Mouse (Mus musculus) liver, embryonic 15.5 days (tissue): ENCODE data around the gene Dscam. TPM values are rescaled to one million over a fixed set of nuclear protein-coding genes. Genes with fewer than 3 reads are reported as not detected.

Source experiments
- ATAC-seq: fragments of 200-750 bp; cut with Nextera tagmentation; 2 replicates; pipeline ENCODE4 v1.8.0; 2017; ENCODE audit warnings: moderate number of reproducible peaks, mild to moderate bottlenecking, moderate library complexity; ENCODE audit not compliant: insufficient read depth
- H3K27ac ChIP-seq: fragments of 300-500 bp; sonication (generic); replicated peaks from 2 replicates; pipeline ENCODE4 v1.5.1; 2015; ENCODE audit warnings: mild to moderate bottlenecking, inconsistent platforms
- H3K27me3 ChIP-seq: fragments of 300-500 bp; sonication (generic); 2 replicates; pipeline ENCODE4 v1.6.1; 2015; ENCODE audit warnings: mild to moderate bottlenecking, inconsistent platforms
- H3K36me3 ChIP-seq: fragments of 300-500 bp; sonication (generic); replicated peaks from 2 replicates; pipeline ENCODE4 v1.6.1; 2015; ENCODE audit warnings: moderate library complexity, mild to moderate bottlenecking, inconsistent platforms
- H3K4me1 ChIP-seq: fragments of 300-500 bp; sonication (generic); replicated peaks from 2 replicates; pipeline ENCODE4 v1.6.1; 2015; ENCODE audit warnings: inconsistent platforms
- H3K4me2 ChIP-seq: fragments of 300-500 bp; sonication (generic); 2 replicates; pipeline ENCODE4 v1.6.1; 2015; ENCODE audit warnings: moderate library complexity, mild to moderate bottlenecking, inconsistent platforms
- H3K4me3 ChIP-seq: fragments of 300-500 bp; sonication (generic); replicated peaks from 2 replicates; pipeline ENCODE4 v1.5.1; 2015; ENCODE audit warnings: mild to moderate bottlenecking, inconsistent platforms
- H3K9ac ChIP-seq: fragments of 300-500 bp; sonication (generic); 2 replicates; pipeline ENCODE4 v1.6.1; 2015; ENCODE audit warnings: moderate library complexity, mild to moderate bottlenecking, inconsistent platforms
- H3K9me3 ChIP-seq: fragments of 300-500 bp; sonication (generic); replicated peaks from 2 replicates; pipeline ENCODE4 v1.6.1; 2016; ENCODE audit warnings: inconsistent platforms
- WGBS: fragments of 180-500 bp; shearing (Covaris S2); methylation state at CpG from one replicate; pipeline ENCODE4 v1.1.7; 2015; ENCODE audit warnings: mixed read lengths; ENCODE audit not compliant: insufficient replicate concordance; 5-methylcytosine and 5-hydroxymethylcytosine counted together
- polyA plus RNA-seq: library from polyadenylated mRNA; unstranded; fragments of >200 nt; fragmentation: Nextera tagmentation; extraction: Ambion mirVana; gene quantifications from 2 replicates; pipeline ENCODE4 v1.2.1, GENCODE M21; 2015

The Dscam gene
- polyA plus RNA-seq, 1 experiment from 2014 or later = not detected

- 55% methylated on average over 4 of the region's 4 CpGs for WGBS
- ATAC-seq = no peak
- Histone ChIP-seq H3K4me3 (no peak overlapping the region), H3K36me3 (no peaks in the 10 kb centered on the region), H3K4me1 (no peaks in the 10 kb centered on the region), H3K27me3 (no peaks in the 10 kb centered on the region), H3K9ac (no peak overlapping the region), H3K9me3 (no peaks in the 10 kb centered on the region), H3K4me2 (no peak overlapping the region), H3K27ac (no peak overlapping the region)
Observed at GRCm38 (mm10) chr16:97066856-97067255, 103.7 kb downstream of the Dscam start.

- H3K4me3 ChIP-seq = no peak overlapping the region
- no peak overlapping the region for H3K9ac ChIP-seq
- H3K4me2 ChIP-seq = no peak overlapping the region
- H3K27ac ChIP-seq = no peak overlapping the region
- H3K36me3 ChIP-seq = no peaks in the 10 kb centered on the region
- no peaks in the 10 kb centered on the region for H3K9me3 ChIP-seq
- ATAC-seq = no peak
- no peaks in the 10 kb centered on the region for H3K27me3 ChIP-seq
- H3K4me1 ChIP-seq = no peaks in the 10 kb centered on the region
- 47% methylated on average over 3 of the region's 3 CpGs for WGBS
Observed at GRCm38 (mm10) chr16:97062207-97062606, 108.3 kb downstream of the Dscam start.

- H3K27me3 ChIP-seq = no peaks in the 10 kb centered on the region
- H3K4me2 ChIP-seq = no peak overlapping the region
- no peaks in the 10 kb centered on the region for H3K9me3 ChIP-seq
- H3K36me3 ChIP-seq = no peaks in the 10 kb centered on the region
- no peaks in the 10 kb centered on the region for H3K4me1 ChIP-seq
- 59% methylated on average over 7 of the region's 7 CpGs for WGBS
- H3K9ac ChIP-seq = no peak overlapping the region
- no peak for ATAC-seq
- H3K4me3 ChIP-seq = no peak overlapping the region
- H3K27ac ChIP-seq = no peak overlapping the region
Observed at GRCm38 (mm10) chr16:97061390-97061789, 109.2 kb downstream of the Dscam start.

- H3K4me3 ChIP-seq = no peak overlapping the region
- no peak overlapping the region for H3K4me2 ChIP-seq
- no peak overlapping the region for H3K9ac ChIP-seq
- H3K9me3 ChIP-seq = no peaks in the 10 kb centered on the region
- H3K27ac ChIP-seq = no peak overlapping the region
- no peaks in the 10 kb centered on the region for H3K27me3 ChIP-seq
- H3K4me1 ChIP-seq = no peaks in the 10 kb centered on the region
- no peak for ATAC-seq
- no peaks in the 10 kb centered on the region for H3K36me3 ChIP-seq
Observed at GRCm38 (mm10) chr16:97060736-97061135, 109.8 kb downstream of the Dscam start.

- no peaks in the 10 kb centered on the region for H3K36me3 ChIP-seq
- no peaks in the 10 kb centered on the region for H3K27me3 ChIP-seq
- no peak overlapping the region for H3K27ac ChIP-seq
- H3K4me3 ChIP-seq = no peak overlapping the region
- no peak for ATAC-seq
- no peak overlapping the region for H3K9ac ChIP-seq
- 53% methylated on average over 4 of the region's 4 CpGs for WGBS
- no peaks in the 10 kb centered on the region for H3K9me3 ChIP-seq
- H3K4me1 ChIP-seq = no peaks in the 10 kb centered on the region
- no peak overlapping the region for H3K4me2 ChIP-seq
Observed at GRCm38 (mm10) chr16:97060276-97060675, 110.3 kb downstream of the Dscam start.

GRCm38 (mm10) chr16:97035271-97035670 is 135.3 kb downstream of the Dscam start:
- Histone ChIP-seq H3K27me3 (no peaks in the 10 kb centered on the region), H3K36me3 (no peaks in the 10 kb centered on the region), H3K9me3 (no peaks in the 10 kb centered on the region), H3K4me2 (no peak overlapping the region), H3K4me3 (no peak overlapping the region), H3K9ac (no peak overlapping the region), H3K27ac (no peak overlapping the region), H3K4me1 (no peaks in the 10 kb centered on the region)
- no peak for ATAC-seq
- WGBS = 60% methylated on average over 4 of the region's 4 CpGs

- H3K27ac ChIP-seq = no peak overlapping the region
- 49% methylated on average over 3 of the region's 3 CpGs for WGBS
- H3K4me1 ChIP-seq = no peaks in the 10 kb centered on the region
- H3K36me3 ChIP-seq = no peaks in the 10 kb centered on the region
- ATAC-seq = no peak
- no peak overlapping the region for H3K9ac ChIP-seq
- no peaks in the 10 kb centered on the region for H3K27me3 ChIP-seq
- H3K4me3 ChIP-seq = no peak overlapping the region
- no peak overlapping the region for H3K4me2 ChIP-seq
- no peaks in the 10 kb centered on the region for H3K9me3 ChIP-seq
Observed at GRCm38 (mm10) chr16:97033540-97034058, 137.0 kb downstream of the Dscam start.

GRCm38 (mm10) chr16:97027701-97028100 is 142.9 kb downstream of the Dscam start:
- 70% methylated on average over 1 of the region's 1 CpGs for WGBS
- Histone ChIP-seq H3K27me3 (no peaks in the 10 kb centered on the region), H3K9me3 (no peaks in the 10 kb centered on the region), H3K27ac (no peak overlapping the region), H3K4me3 (no peak overlapping the region), H3K9ac (no peak overlapping the region), H3K4me1 (no peaks in the 10 kb centered on the region), H3K4me2 (no peak overlapping the region), H3K36me3 (no peaks in the 10 kb centered on the region)
- ATAC-seq = no peak

GRCm38 (mm10) chr16:97026803-97027202 is 143.7 kb downstream of the Dscam start:
- no peak overlapping the region for H3K27ac ChIP-seq
- no peak for ATAC-seq
- H3K4me2 ChIP-seq = no peak overlapping the region
- no peaks in the 10 kb centered on the region for H3K4me1 ChIP-seq
- H3K9ac ChIP-seq = no peak overlapping the region
- no peaks in the 10 kb centered on the region for H3K9me3 ChIP-seq
- no peaks in the 10 kb centered on the region for H3K36me3 ChIP-seq
- H3K27me3 ChIP-seq = no peaks in the 10 kb centered on the region
- 73% methylated on average over 5 of the region's 5 CpGs for WGBS
- no peak overlapping the region for H3K4me3 ChIP-seq

- Histone ChIP-seq H3K9me3 (no peaks in the 10 kb centered on the region), H3K4me3 (no peak overlapping the region), H3K27me3 (0 out of 2 replicates have a peak, but pooled peaks cover 3% of the 10 kb centered on the region), H3K4me2 (no peak overlapping the region), H3K4me1 (no peaks in the 10 kb centered on the region), H3K27ac (no peak overlapping the region), H3K9ac (no peak overlapping the region), H3K36me3 (no peaks in the 10 kb centered on the region)
- WGBS = 29% methylated on average over 4 of the region's 4 CpGs
- no peak for ATAC-seq
Observed at GRCm38 (mm10) chr16:97024406-97024805, 146.1 kb downstream of the Dscam start.

- Histone ChIP-seq H3K4me1 (peaks cover 3% of the 10 kb centered on the region), H3K4me3 (no peak overlapping the region), H3K9me3 (no peaks in the 10 kb centered on the region), H3K27ac (no peak overlapping the region), H3K27me3 (peaks cover 3% of the 10 kb centered on the region; the same call in 1 of the 2 replicates), H3K36me3 (no peaks in the 10 kb centered on the region), H3K4me2 (no peak overlapping the region), H3K9ac (no peak overlapping the region)
- no peak for ATAC-seq
- WGBS = 53% methylated on average over 6 of the region's 6 CpGs
Observed at GRCm38 (mm10) chr16:97021496-97021895, 149.1 kb downstream of the Dscam start.

- no peak overlapping the region for H3K27ac ChIP-seq
- 62% methylated on average over 5 of the region's 5 CpGs for WGBS
- H3K36me3 ChIP-seq = no peaks in the 10 kb centered on the region
- no peak overlapping the region for H3K4me3 ChIP-seq
- no peaks in the 10 kb centered on the region for H3K9me3 ChIP-seq
- no peak for ATAC-seq
- no peak overlapping the region for H3K4me2 ChIP-seq
- H3K27me3 ChIP-seq = peaks cover 3% of the 10 kb centered on the region; the same call in 1 of the 2 replicates
- H3K9ac ChIP-seq = no peak overlapping the region
- H3K4me1 ChIP-seq = peaks cover 8% of the 10 kb centered on the region
Observed at GRCm38 (mm10) chr16:97018304-97018703, 152.2 kb downstream of the Dscam start.
